Mouse (Mus musculus): Measurements from ENCODE around the gene Sinhcaf. TPM values are rescaled to one million over a fixed set of nuclear protein-coding genes. Genes with fewer than 3 reads are reported as not detected.

Gene Sinhcaf
- total RNA-seq, 1 experiment, result 205 TPM

DNA sequence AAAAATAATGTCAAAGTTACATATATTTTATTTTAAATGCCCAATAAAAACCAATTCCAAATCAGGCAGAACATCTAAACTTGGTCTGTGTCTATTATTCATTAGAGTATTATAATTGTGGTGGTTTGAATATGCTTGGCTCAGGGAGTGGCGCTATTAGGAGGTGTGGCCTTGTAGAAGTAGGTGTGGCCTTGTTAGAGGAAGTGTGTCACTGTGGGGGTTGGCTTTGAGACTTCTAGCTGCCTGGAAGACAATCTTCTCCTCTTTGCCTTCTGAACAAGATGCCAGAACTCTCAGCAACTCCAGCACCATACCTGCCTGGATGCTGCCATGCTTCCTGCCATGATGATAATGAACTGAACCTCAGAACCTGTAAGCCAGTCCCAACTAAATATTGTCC is 72.4 kb downstream of the Sinhcaf start:
- Histone ChIP-seq H3K27ac (ENCODE audit: insufficient read depth, low read depth, low read length, poor library complexity, severe bottlenecking) (no peak overlapping the region), H3K9me3 (ENCODE audit: control insufficient read depth, insufficient read depth, low read depth, low read length) (no peaks in the 10 kb centered on the region), H3K4me3 (ENCODE audit: insufficient read depth in 1 of 2, low read depth in 1 of 2, low read length in 2 of 2, poor library complexity in 1 of 2, severe bottlenecking in 1 of 2) (no peak overlapping the region), H3K36me3 (ENCODE audit: control insufficient read depth, insufficient read depth, low read length, poor library complexity, severe bottlenecking) (peaks cover 3% of the 10 kb centered on the region), H3K9ac (ENCODE audit: insufficient read depth, low read depth, low read length, poor library complexity, severe bottlenecking) (no peak overlapping the region), H3K4me1 (ENCODE audit: control insufficient read depth in 2 of 2, insufficient read depth in 2 of 2, low read length in 2 of 2, poor library complexity in 1 of 2) (no peaks in the 10 kb centered on the region)
- DNase-seq (ENCODE audit: low read depth, low spot score), result no peak
- in situ Hi-C loops (cut with MboI; ENCODE audit: low sequenced_read_pairs in 2 of 2, unreplicated experiment in 2 of 2), result no loop called here
- TF ChIP-seq ZNF384 (IDR thresholded peaks at IDR 0.05; ENCODE audit: low read depth, low read length) (no peak), HCFC1 (IDR thresholded peaks at IDR 0.05; ENCODE audit: borderline replicate concordance, insufficient read depth, low read length) (no peak)

Other genes starting within 250 kb of the Sinhcaf start
- 35.8 and 38.4 TPM in 2 replicates for gene Ipo8, start 115.0 kb downstream of the Sinhcaf start, total RNA-seq (2012; rRNA removed)
- 24.8 and 25.7 TPM in 2 replicates for gene Caprin2, start 50.2 kb downstream of the Sinhcaf start, total RNA-seq (2012; rRNA removed)
- 10.4 and 11.5 TPM in 2 replicates for gene Dennd5b, start 155.2 kb upstream of the Sinhcaf start, total RNA-seq (2012; rRNA removed)
- not detected in 2 replicates for gene Gm10203, start 183.7 kb upstream of the Sinhcaf start, total RNA-seq (2012; rRNA removed)
- 5.3 and 6.8 TPM in 2 replicates for gene Etfbkmt, start 193.4 kb upstream of the Sinhcaf start, total RNA-seq (2012; rRNA removed)
- 10.9 and 12.6 TPM in 2 replicates for gene Amn1, start 242.2 kb upstream of the Sinhcaf start, total RNA-seq (2012; rRNA removed)